Mouse (Mus musculus): ENCODE measurements around the gene Alg13.

GRCm38 (mm10) chrX:144403526-144403925, 85.9 kb downstream of the Alg13 start:
- TF ChIP-seq POLR2A (IDR thresholded peaks at IDR 0.05; ENCODE audit: insufficient read depth, low read length) (no peak), CTCF (IDR thresholded peaks at IDR 0.05; ENCODE audit: low read depth, low read length) (peak; percentile 71)
